Mouse (Mus musculus): ENCODE results near the gene Trim66. TPM values are rescaled to one million over a fixed set of nuclear protein-coding genes. Genes with fewer than 3 reads are reported as not detected.

Trim66 gene
- polyA plus RNA-seq, 1 experiment from 2014 or later, result not detected

Small RNA genes lying within 50 kb of the gene (microRNA-seq; reads per million reads assigned to microRNA genes)
- not detected for gene Gm47284

Other genes with a start within 250 kb of the Trim66 start
- 0.11 TPM in 1 of 2 replicates, not detected in the other for gene Stk33, start 69.1 kb downstream of the Trim66 start, polyA plus RNA-seq (2015; fragmentation: Nextera tagmentation; extraction: Ambion mirVana)
- 82.1 and 89.2 TPM in 2 replicates for gene Rpl27a, start 11.0 kb upstream of the Trim66 start, polyA plus RNA-seq (2015; fragmentation: Nextera tagmentation; extraction: Ambion mirVana)
- 30.2 and 30.6 TPM in 2 replicates for gene St5, start 195.5 kb upstream of the Trim66 start, polyA plus RNA-seq (2015; fragmentation: Nextera tagmentation; extraction: Ambion mirVana)
- gene Akip1, start 195.6 kb upstream of the Trim66 start, polyA plus RNA-seq (2015; fragmentation: Nextera tagmentation; extraction: Ambion mirVana), result 29.4 and 33.8 TPM in 2 replicates
- gene BC051019, start 215.7 kb upstream of the Trim66 start, polyA plus RNA-seq (2015; fragmentation: Nextera tagmentation; extraction: Ambion mirVana), result 0.09 and 0.12 TPM in 2 replicates
- not detected in 2 replicates for gene Ascl3, start 223.6 kb upstream of the Trim66 start, polyA plus RNA-seq (2015; fragmentation: Nextera tagmentation; extraction: Ambion mirVana)
- gene Tmem9b, start 244.7 kb upstream of the Trim66 start, polyA plus RNA-seq (2015; fragmentation: Nextera tagmentation; extraction: Ambion mirVana), result 53.9 and 56.6 TPM in 2 replicates